Mouse (Mus musculus): ENCODE data around the gene Cacna1c.

The Cacna1c gene

DNA sequence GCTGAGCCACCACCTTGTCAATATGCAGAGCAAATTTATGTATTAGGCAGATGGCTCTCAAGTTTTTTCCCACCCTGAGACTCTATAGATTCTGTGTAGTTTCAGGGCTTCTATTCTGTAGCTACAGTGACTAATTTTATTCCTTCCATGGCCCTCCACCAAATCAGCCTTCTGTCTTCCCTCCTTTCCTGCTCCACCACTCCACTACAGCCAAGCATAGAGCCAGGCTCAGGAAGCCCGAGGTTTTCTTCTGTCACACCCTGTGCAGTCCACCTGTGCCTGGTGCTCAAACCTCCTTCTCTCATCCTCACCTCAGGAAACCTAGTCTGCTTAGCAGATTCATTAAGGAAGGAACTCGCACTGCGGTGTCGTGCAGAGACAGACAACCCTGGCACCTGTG is 51.1 kb downstream of the Cacna1c start:
- no peak for DNase-seq (ENCODE audit: extremely low spot score)

DNA sequence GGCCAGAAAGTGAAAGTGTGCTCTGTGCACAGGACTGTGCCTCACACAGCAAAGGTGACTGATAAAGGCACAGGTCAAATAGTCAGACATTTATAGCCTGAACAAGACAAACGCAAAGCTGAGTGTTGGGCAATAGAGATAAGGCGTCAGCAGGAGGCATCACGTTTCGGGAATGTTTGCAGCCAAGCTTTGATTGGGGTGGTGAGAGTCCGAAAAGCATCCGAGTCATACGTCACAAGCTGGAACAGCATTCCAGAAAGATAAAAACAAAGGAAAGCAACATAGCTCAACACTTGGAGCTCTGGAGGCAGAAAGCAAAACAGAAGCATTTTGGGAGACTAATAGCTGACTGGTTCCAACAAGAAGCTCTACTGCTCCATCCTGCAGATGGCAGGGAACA is 56.7 kb downstream of the Cacna1c start:
- DNase-seq (ENCODE audit: extremely low spot score), result no peak

DNA sequence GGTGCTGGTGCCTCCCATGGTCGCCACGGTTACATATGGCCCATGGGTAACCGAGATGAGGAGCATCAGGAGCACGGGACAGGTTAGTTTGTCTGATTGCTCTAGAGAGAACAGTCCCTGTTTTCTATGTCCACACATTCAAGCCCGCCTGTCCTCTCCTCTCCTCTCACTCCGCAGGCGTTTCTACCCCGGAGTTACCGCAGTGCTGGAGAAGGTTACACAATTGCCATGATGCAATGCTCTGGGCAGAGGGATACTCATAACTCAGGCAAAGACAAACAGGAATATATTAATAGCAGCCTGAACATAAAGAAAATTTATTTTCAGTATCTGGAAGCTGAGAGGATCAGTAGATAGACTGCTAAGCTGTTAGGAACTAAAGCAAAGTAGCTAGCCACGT is 58.5 kb downstream of the Cacna1c start:
- DNase-seq (ENCODE audit: extremely low spot score), result no peak

DNA sequence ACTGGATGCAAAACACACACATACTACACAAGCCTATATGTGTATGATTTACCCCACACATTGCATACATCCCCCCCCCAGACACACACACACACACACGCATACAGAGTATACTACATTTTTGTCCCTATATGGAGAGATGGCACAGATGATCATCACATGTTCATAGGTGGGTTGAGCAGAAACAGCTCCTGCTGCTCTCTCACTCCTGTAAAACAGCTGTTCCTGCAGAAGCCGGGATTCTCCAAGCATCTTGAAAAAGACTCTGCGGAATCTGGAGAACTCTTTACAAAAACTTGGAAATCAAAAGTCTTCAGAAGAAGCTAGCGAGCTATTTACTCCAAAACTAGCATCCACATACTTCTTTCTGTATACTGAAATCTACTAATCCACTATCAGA is 63.4 kb downstream of the Cacna1c start:
- no peak for DNase-seq (ENCODE audit: extremely low spot score)

DNA sequence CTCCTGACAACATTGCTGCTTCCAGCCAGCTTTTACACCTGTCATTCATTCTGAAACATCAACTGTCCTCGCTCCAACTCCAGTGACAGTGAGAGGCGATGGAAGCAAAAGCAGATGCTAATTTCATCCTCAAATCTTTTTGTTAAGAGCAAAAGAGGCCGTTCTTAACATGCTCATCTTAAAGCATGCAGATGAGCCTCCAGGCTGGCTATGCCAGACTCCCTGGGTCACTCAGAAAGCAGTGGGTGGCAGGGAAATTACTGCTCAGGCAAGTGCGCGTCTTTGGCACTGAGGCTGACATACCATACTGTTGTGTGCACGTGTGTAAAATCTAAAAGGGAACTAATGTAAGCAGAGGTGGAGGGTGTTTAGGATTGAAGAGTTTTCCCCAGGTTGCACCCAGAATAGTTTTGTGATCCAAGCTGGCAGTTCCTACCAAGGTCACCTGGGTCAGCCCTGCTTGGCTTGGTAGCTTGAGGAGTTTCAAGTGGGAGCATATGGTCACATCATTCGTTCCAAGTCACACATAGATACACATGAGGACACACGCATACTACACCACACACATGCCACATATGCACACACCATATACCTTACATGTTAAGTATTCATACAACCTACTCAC is 64.0 kb downstream of the Cacna1c start:
- no peak for DNase-seq (ENCODE audit: extremely low spot score)

DNA sequence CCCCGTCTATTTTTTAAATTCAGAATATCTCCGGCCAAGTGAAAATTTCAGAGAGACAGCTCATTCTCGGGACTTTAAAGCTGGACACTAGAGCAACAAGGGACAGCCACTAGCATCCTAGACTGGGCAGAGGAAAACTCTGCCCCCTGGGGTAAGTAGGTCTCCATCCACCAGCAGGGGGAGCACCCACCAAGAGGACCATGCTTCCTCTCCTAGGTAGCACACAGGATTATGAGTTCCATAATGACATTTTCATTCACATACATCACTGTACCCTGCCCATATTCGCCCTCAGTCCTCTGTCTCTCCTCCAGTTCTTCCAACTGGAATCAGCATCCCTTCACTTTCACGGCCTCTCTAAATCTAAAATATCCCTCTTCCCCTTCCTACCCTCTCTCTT is 66.6 kb downstream of the Cacna1c start:
- DNase-seq (ENCODE audit: extremely low spot score), result peak; percentile 27

DNA sequence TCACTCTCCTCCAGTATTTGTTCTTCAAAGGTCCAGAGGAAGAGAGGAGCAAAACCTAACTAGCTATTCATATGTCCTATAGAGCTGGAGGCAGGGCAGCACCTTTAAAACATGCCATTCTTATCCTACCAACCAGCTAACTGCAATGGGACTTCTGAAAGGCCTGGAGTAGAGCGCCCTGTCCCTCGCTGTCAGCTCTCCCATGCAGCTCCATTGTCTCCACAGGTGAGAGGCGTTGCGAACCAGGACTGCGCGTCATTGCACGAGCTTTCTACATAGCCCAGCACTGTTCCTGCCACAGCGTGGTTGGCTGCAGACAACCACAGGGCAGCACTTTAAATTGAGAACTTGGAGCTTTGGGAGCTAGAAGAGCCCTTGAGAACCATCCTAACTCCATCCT is 67.7 kb downstream of the Cacna1c start:
- DNase-seq (ENCODE audit: extremely low spot score), result no peak

DNA sequence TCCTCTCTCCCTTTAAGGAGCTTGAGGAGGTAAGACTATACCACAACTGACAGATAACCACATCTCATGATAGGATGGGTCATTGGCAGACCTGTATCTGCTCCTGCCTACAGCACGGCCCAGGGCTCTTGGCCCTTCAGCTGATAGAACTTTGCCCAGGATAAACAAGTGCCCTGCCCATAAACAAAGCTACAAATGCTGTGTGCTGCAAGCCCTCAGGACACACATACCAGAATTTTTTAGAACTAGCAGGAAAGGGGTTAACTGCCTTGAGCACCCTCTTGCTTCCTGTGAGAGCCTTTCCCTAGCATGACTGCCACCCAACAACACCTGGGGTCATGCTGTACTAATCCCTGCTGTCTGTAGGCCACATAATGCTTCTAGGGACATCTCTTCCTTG is 68.1 kb downstream of the Cacna1c start:
- no peak for DNase-seq (ENCODE audit: extremely low spot score)

DNA sequence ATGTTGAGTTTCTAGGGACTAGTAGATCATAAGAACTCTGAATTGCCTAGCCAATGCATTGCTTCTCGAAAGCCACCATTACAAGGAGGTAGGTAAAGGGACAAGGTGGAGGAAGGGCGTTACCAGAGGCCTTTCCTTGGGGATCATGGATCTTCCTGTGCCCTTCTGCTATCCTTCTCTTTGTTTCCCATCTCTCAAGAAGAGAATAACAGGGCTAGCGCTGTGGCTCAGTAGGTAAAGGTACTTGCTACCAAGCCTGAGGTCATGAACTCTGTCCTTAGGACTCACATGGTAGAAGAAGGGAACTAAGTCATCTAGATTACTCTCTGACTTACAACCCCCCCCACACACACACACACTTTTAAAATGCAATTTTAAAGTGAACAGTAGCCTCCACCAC is 69.2 kb downstream of the Cacna1c start:
- DNase-seq (ENCODE audit: extremely low spot score), result no peak

DNA sequence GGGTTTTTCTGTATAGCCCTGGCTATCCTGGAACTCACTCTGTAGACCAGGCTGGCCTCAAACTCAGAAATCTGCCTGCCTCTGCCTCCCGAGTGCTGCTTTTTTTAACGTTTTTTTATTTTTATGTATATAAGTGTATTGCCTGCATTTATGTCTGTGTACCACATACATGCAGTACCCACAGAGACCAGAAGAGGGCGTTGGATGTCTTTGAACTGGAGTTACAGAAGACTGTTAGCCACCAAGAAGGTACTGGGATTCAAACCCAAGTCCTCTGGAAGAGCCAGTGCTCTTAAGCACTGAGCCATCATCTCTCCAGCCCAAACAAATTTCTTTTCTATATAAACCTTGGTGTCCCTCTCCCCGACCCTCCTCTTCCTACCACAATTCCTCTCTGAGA is 77.8 kb downstream of the Cacna1c start:
- no peak for DNase-seq (ENCODE audit: extremely low spot score)

DNA sequence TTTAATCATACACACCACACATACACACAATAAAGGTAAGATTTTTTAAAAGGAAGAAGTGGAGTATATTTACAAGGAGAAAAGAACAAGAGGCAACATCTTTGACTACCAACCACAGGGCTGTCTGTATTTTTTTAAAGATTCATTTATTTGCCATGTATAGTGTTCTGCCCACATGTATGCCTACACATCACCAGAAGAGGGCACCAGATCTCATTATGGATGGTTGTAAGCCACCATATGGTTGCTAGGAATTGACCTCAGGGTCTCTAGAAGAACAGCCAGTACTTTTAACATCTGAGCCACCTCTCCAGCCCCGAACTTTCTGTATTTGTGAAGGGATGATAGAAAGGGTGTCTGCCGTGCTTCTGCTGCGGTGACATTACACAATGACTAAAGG is 79.9 kb downstream of the Cacna1c start:
- no peak for DNase-seq (ENCODE audit: extremely low spot score)

DNA sequence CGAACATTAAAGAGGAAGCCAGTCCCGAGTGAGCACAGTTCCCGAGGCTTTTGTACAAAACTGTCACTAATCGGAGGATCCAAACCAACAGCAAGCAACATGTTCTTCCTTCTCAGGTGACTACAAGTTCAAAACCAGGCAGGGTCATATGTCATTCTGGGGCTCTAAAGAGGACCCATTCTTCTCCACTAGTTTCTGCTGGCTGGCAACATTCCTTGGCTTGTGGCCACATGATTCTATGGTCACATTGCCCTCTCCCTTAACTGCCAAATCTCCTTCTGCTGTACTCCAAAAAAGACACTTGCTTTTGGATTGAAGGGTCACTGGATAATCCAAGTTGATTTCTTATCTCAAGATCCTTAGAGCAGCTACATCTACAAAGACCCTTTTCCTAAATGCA is 82.9 kb downstream of the Cacna1c start:
- no peak for DNase-seq (ENCODE audit: extremely low spot score)

DNA sequence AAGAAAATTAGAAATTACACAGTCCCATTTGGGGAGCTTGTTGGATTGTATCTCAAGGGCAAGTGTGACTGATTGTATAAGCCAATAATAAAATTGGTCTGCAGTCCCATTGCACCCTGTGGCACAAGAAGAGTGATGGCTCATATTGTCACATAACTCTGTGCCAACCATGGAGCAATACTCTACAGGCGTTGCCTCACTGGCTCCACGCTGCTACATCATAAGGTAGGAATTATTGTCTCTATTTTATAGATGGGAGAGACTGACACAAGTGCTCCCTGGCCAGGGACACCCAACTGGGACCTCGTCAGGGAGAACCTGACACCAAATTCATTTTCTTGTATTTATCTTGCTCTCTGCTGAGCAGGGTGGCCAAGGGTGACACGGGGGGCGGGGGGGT is 85.8 kb downstream of the Cacna1c start:
- DNase-seq (ENCODE audit: extremely low spot score), result no peak

DNA sequence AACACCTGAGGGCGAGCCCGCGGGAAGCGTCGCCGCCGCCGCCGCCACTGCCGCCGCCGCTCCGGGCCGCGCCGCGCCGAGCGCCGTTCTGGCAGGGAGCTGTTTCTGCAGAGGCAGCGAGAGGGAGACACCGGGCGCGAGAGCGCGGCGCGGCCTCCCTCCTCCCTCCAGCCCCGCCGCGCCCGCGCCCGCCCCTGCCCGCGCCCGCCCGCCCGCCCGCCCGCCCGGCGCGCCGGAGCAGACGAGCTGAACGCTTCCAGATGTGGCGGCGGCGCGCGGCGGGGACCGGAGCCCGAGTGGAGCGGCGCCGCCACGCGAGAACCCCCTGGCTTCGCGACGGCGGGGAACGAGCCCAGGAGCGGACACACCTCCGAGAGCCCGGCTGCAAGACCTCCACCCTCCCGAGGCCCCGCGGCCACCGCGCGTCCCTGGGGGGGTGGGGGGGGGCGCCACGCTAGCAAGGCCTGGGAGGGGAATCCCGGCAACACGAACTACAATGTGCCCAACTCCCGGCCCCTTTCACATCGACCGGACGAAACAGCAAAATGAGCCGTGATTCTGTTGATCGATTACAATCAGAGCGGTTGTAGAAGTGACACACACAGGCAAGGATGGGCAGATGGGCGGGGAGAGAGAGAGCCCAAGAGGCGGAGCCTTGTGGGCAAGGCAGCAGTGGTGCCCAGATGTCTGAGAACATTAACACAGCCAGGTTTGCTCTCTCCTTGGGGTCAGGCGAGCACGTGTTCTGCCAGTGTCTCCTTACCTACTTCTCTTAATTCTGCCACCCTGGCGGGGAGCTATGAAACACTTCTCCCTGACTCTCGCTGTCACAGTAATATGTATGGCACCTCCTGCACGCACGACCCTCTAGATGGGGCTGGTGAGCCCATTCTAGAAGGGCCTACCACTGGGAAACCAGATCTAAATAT is 87.5 kb downstream of the Cacna1c start:
- peak; percentile 84 for DNase-seq (ENCODE audit: extremely low spot score)

DNA sequence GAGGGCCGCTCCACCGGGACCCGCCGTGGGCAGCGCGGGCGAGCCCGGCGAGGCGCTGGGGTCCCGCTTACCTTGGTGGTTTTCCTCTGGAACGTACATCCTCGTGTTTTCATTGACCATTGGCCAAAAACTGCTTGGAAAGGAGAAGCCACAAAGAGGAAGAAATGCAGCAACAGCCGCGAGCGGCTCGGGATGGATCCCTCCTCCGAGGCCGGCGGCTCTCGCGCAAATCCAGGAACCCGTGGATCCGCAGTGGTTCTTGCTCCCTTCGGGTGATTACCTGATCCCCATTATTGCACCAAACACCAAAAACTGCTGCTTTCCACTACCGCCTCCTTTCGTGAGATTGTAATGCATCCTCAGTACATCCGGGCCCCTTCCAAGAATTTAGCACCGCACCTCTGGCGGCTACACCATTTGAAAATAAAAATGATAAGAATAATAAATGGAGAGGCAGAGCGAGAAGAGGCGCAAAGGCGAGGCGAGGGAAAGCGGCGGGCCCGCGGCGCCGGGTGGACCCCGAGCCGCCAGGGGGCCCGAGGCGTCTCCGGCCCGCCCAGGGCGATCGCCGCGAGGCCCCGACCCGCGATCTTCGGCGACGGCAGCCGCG is 88.3 kb downstream of the Cacna1c start:
- peak; percentile 57 for DNase-seq (ENCODE audit: extremely low spot score)

DNA sequence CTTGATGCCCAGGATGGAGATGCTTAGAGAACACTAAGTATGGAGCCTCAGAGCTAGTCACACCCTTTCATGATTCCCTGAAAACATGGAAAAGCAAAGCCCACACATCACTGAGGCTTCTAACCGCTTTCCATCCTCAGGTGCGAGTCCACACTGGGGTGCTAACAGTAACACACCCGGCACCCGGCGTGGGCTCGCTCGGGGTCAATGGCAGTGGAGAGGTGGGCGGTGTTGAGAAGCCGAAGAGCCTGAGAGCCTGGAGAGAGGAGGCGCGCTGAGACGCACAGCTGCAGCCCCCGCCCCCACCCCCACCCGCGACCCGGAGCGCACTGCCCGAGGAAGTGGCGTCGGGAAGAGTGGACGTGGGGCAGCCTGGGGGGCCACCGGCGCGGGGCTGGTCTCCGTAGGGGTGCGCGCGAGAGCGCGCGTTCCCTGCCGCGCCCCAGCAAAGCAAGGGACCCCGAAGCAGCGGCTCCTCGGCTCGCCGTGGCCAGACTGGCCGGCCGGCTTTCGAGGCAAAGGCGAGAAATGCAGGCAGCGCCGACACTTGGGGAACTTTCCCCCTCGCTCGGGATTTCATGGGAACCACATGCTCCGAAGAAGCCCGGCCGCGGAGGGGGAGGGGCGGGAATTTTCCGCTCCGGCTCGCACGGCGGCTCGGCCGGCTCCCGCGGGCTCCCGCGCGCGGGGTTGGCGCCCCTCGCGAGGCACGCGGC is 88.9 kb downstream of the Cacna1c start:
- DNase-seq (ENCODE audit: extremely low spot score), result peak; percentile 72

DNA sequence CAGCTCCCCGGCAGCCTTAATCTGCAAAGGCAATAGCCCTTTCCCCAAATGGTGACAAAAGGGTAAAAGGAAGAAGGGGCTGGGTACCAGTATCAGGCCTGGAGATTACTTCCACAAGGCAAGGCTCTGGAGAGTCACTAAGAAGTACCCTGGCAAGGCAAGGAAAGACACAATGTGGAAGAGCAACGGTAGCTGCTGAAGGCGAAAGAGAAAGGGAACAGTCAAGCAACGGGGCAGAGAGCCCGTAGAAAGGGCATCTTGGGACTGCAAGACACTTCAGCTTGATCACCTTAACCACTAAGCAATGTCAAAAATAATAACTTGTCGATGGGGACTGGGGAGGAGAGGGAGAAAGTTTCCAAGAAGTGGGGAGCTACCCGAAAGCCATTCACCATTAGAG is 89.5 kb downstream of the Cacna1c start:
- no peak for DNase-seq (ENCODE audit: extremely low spot score)

DNA sequence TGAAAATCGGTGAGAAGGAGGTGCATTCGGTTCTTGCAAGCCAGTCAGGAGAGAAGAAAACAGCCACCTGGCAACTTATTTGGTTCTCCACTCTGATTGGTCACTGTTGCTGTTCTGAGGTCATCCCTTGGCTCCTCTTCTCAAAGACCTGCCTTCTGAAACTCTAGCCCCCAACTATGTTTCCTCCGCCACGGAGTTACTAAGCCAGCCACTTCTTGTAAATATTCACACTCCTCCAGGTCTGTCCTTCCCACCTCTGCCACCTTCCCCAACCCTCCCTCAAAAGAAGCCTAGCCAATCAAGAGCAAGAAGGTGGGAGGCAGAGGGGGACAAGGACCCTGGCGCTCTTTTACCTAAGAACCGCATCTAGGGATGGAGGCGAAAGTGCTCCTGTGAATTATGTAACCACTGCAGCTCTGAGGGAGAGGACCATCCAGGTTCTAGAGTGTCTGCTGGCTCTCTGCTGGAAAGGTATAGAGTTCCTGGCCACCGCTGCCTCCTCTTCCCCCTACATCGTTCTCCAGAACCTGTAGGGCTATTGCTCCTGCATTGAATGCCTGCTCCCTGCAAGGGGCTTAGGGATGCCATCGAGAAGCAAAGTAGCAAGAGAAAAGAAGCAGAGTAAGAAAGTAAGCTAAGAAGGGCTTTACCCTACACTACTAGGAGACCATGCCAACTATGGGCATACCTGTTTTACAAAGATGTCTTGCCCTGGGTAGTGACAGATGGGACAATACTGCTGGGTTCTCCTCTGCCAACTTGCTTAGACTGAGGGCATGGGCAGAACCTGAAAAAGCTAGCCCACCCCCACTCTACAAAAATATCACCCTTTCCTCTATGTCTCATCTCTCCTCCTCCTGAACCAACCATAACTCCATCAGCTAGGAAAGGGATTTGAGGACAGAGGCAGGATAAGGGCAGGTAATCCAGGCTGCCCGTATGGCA is 90.3 kb downstream of the Cacna1c start:
- DNase-seq (ENCODE audit: extremely low spot score), result no peak

DNA sequence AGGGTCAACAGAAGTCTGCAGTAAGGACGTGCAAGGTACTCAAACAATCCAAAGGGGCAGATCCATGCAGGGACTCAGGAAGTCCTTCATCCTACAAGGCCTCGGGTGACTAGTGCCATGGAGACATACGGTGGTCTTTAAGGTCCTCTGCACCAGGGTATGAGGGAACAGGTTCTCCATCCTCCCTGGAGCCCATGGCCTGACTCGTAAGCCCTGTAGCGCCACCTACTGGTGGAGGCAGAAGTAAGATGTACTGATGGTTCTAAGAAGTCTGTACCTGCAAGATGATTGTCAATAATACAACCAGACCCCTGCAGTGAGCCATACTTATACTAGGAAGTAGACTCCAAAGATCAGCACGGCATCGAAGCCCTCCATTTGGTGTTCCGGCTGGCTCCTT is 92.0 kb downstream of the Cacna1c start:
- peak; percentile 75 for DNase-seq (ENCODE audit: extremely low spot score)

DNA sequence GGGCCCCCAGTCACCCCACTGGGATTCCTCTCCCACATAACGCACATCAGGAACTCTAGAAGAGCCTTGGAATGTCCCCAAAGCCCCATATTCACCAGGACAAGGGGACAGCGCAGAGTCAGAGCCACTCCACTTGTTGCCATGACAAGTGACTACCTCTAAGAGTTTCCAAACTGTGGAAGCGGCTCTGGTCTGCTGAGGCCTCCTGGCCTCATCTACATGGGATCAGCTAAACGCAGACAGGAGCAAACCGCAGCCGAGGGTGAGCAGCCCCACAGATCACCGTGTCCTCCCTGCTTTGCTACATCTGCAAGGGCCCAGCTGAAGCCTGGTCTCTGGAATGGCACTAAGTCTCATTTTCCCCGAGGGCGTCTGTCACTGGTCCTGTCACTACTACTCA is 93.3 kb downstream of the Cacna1c start:
- no peak for DNase-seq (ENCODE audit: extremely low spot score)

DNA sequence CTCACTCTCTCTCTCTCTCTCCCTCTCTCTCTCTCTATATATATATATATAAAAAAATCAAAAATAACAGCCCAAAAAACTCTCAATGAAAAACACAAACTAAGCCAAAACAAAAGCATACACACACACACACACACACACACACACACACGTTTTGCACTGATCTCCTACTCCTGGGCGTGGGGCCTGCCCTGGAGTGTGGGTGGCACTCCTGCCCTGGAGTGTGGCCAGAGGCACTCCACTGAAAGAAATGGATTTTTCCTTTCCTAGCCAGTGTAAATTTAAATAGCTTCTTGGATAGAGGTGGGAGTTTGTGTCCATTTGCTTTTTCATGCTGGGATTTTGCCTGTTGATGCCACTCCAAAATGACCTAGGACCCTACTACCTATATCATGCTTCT is 96.9 kb downstream of the Cacna1c start:
- DNase-seq (ENCODE audit: extremely low spot score), result no peak
